Mouse (Mus musculus) left cerebral cortex, postnatal 4 days (tissue): ENCODE data around the gene Rgs12. TPM values are rescaled to one million over a fixed set of nuclear protein-coding genes. Genes with fewer than 3 reads are reported as not detected.

Source experiments
- DNase-seq: peaks from one replicate; pipeline ENCODE4 v3.0.0-alpha.2; 2022
- intact Hi-C: fragments of 180-260 bp; cut with DNase I; formaldehyde crosslinking; loops from one replicate; pipeline ENCODE4 v1.15.1; 2025
- total RNA-seq, 2 experiments: library from RNA; stranded (reverse); gene quantifications; 2 replicates each; pipeline ENCODE4 v1.2.3; 2021

The Rgs12 gene
- total RNA-seq, 2 experiments from 2014 or later: 62.9 TPM

GRCm38 (mm10) chr5:35019673-35020300 is 70.5 kb downstream of the Rgs12 start:
- no peak for DNase-seq
- intact Hi-C loops: loop anchor here (5.0 kb wide), 2 partner anchors 32 to 107 kb away; no protein-coding TSS in a partner anchor

- intact Hi-C loops: loop anchor here (5.0 kb wide), 2 partner anchors 33 to 108 kb away; no protein-coding TSS in a partner anchor
- DNase-seq: no peak
Measured at GRCm38 (mm10) chr5:35020410-35021241, 71.4 kb downstream of the Rgs12 start.

- DNase-seq: peak; percentile 64
- intact Hi-C loops: loop anchor here (5.0 kb wide), 2 partner anchors 38 to 113 kb away; no protein-coding TSS in a partner anchor
Measured at GRCm38 (mm10) chr5:35024975-35025374, 75.7 kb downstream of the Rgs12 start.

- intact Hi-C loops: no loop called here
- DNase-seq: no peak
Measured at GRCm38 (mm10) chr5:35029303-35029702, 80.1 kb downstream of the Rgs12 start.

- intact Hi-C loops: no loop called here
- DNase-seq: no peak
Measured at GRCm38 (mm10) chr5:35029755-35030154, 80.5 kb downstream of the Rgs12 start.

GRCm38 (mm10) chr5:35033068-35033467 is 83.8 kb downstream of the Rgs12 start:
- intact Hi-C loops: no loop called here
- DNase-seq: peak; percentile 58

- DNase-seq: no peak
- intact Hi-C loops: no loop called here
Measured at GRCm38 (mm10) chr5:35033619-35034018, 84.4 kb downstream of the Rgs12 start.

- intact Hi-C loops: no loop called here
- no peak for DNase-seq
Measured at GRCm38 (mm10) chr5:35035141-35035540, 85.9 kb downstream of the Rgs12 start.

GRCm38 (mm10) chr5:35035795-35036194 is 86.5 kb downstream of the Rgs12 start:
- intact Hi-C loops: no loop called here
- DNase-seq: no peak

GRCm38 (mm10) chr5:35037438-35037837 is 88.2 kb downstream of the Rgs12 start:
- intact Hi-C loops: no loop called here
- no peak for DNase-seq

GRCm38 (mm10) chr5:35041268-35041829 is 92.1 kb downstream of the Rgs12 start, which contains the start of gene Hgfac:
Gene Hgfac, plus strand, starts transcription at chr5:35041509.
- DNase-seq: no peak
- intact Hi-C loops: loop anchor here (10.0 kb wide), 1 partner anchor 357 kb away; no protein-coding TSS in a partner anchor

- DNase-seq: no peak
- intact Hi-C loops: loop anchor here (10.0 kb wide), 1 partner anchor 358 kb away; no protein-coding TSS in a partner anchor
Measured at GRCm38 (mm10) chr5:35042431-35043109, 93.3 kb downstream of the Rgs12 start.

GRCm38 (mm10) chr5:35043110-35043451 is 93.8 kb downstream of the Rgs12 start:
- intact Hi-C loops: loop anchor here (10.0 kb wide), 1 partner anchor 358 kb away; no protein-coding TSS in a partner anchor

GRCm38 (mm10) chr5:35050541-35050940 is 101.3 kb downstream of the Rgs12 start:
- DNase-seq: no peak
- intact Hi-C loops: no loop called here

More at GRCm38 (mm10) chr5:35043110-35043451, 93.8 kb downstream of the Rgs12 start:
- DNase-seq: peak; percentile 85

GRCm38 (mm10) chr5:35054628-35055027 is 105.4 kb downstream of the Rgs12 start:
- intact Hi-C loops: loop anchor here (5.0 kb wide), 1 partner anchor 293 kb away; no protein-coding TSS in a partner anchor
- no peak for DNase-seq

- peak; percentile 85 for DNase-seq
- intact Hi-C loops: loop anchor here (5.0 kb wide), 1 partner anchor 292 kb away; no protein-coding TSS in a partner anchor
Measured at GRCm38 (mm10) chr5:35055076-35055475, 105.8 kb downstream of the Rgs12 start.

GRCm38 (mm10) chr5:35056604-35057432 is 107.6 kb downstream of the Rgs12 start, which contains the start of gene Dok7:
Gene Dok7, plus strand, starts transcription at chr5:35056766.
- peak; percentile 69 for DNase-seq
- intact Hi-C loops: loop anchor here (5.0 kb wide), 1 partner anchor 290 kb away; no protein-coding TSS in a partner anchor

- DNase-seq: no peak
- intact Hi-C loops: loop anchor here (5.0 kb wide), 1 partner anchor 290 kb away; no protein-coding TSS in a partner anchor
Measured at GRCm38 (mm10) chr5:35057582-35057981, 108.3 kb downstream of the Rgs12 start.

GRCm38 (mm10) chr5:35058216-35058615 is 109.0 kb downstream of the Rgs12 start:
- intact Hi-C loops: loop anchor here (5.0 kb wide), 1 partner anchor 289 kb away; no protein-coding TSS in a partner anchor
- DNase-seq: no peak
